Mouse (Mus musculus) Muller cell, postnatal 12 days (primary cell): ENCODE data around the gene 4930539E08Rik.

Experiments used
- DNase-seq: peaks from one replicate; pipeline ENCODE4 v3.0.0-alpha.2; 2015; ENCODE audit errors: inconsistent ontology term

The 4930539E08Rik gene

GRCm38 (mm10) chr17:28863926-28864325 is 51.2 kb downstream of the 4930539E08Rik start:
- DNase-seq: no peak

- DNase-seq: no peak
Observed at GRCm38 (mm10) chr17:28858205-28858604, 56.9 kb downstream of the 4930539E08Rik start, which contains the start of gene Pnpla1. Gene Pnpla1, plus strand, starts transcription at chr17:28858411.

DNA sequence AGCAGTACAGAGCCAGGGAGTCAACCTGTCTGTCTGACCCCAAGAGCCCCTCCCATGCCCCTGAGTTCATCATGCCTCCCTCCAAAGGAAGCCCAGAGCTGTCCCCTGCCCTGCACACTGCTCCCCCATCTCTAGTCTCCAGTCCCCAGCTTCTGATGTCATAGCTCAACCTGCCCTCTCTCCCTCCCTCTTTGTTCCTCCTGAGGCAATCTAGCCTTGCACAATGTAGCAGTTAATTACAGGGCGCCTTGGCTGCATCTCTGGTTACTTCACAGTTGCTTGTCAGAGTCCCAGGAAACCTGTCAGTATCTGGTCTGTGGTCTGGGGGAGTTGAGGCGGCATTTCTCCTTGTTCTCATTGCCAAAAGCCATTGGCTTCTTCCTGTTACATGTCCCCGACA is 59.1 kb downstream of the 4930539E08Rik start:
- peak; percentile 26 for DNase-seq

DNA sequence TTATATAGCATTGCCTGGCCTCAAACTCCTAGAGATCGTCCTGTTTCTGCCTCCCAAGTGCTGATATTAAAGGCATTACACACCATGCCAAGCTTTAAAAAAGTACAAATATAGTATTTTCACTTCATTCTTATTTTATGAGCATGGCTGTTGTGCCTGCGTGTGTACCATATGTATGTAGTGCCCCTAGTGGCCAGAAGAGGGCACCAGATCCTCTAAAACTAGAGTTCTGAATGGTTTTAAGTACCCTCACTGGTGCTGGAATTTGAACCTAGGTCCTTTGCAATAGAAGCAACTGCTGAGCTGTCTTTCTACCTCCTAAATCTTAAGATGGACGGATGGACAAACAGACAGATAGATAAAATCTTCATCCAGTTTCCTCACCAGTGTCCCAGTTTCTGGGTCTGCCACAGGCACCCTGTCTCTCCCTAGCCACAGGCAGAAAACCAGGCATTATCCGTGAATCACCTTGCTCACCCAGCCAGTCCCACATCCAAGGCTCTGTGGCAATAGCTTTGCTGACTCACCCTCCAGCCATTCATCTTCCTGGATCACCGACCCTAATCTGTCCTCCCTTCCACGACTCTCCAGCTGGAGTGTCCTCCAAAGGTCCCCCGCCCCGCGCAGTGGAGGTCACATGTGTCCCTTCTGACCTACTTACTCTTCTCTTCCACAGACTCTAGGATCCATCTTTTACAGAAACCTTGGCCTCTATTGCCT is 59.8 kb downstream of the 4930539E08Rik start:
- peak; percentile 80 for DNase-seq

GRCm38 (mm10) chr17:28854377-28854776 is 60.7 kb downstream of the 4930539E08Rik start:
- no peak for DNase-seq

DNA sequence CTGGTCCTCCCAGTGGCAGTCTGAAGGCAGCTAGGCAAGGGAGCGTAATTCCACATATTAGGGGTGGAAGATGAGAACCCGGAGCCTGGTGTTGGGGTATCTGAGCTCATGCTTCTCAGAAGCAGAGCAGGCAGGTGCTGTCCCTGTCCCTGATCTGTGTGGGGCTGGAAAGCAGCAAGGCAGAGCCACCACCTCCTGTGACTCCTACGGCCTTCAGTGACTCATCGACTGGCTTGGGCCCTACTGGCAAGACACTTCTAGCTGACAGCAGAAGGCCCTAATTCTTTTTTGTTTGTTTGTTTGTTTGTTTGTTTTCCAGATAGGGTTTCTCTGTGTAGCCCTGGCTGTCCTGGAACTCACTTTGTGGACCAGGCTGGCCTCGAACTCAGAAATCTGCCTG is 64.6 kb downstream of the 4930539E08Rik start:
- DNase-seq: no peak

DNA sequence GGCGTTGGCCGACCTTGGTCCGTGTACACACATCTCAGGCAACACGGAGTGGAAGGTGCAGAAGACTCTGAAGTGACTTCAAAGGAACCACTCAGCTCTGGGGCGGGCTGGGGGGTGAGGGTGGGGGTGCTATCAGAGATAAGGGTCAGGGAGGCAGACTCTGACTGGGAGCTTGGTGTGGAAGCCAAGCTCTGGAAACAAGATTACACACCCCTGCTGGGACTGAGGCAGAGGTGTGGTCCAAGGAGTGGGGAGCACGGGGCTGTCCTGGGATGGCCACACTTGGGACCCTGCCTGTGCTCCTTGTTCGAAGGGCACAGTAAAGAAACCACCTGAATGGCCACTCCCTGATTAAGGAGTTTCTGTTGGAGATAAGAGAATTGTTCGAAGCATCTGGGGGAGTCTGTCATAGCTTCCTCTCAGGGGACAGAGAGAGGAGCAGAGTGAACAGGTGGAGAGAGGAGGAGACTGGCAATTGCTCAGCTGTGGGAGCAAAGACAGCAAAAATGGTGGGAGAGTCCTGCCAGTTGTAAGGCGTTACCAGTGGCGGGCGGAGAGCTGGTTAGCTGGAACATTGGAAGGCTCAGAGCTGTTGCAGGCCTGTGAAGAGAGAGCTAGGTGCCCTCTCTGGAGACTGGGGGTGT is 68.0 kb downstream of the 4930539E08Rik start:
- no peak for DNase-seq
